Mouse (Mus musculus) retina, embryonic 14.5 days (tissue): Measurements from ENCODE around the gene Fam168b.

Source experiments
- DNase-seq: peaks from one replicate; pipeline ENCODE4 v3.0.0-alpha.2; 2015; ENCODE audit warnings: low spot score

The Fam168b gene

DNA sequence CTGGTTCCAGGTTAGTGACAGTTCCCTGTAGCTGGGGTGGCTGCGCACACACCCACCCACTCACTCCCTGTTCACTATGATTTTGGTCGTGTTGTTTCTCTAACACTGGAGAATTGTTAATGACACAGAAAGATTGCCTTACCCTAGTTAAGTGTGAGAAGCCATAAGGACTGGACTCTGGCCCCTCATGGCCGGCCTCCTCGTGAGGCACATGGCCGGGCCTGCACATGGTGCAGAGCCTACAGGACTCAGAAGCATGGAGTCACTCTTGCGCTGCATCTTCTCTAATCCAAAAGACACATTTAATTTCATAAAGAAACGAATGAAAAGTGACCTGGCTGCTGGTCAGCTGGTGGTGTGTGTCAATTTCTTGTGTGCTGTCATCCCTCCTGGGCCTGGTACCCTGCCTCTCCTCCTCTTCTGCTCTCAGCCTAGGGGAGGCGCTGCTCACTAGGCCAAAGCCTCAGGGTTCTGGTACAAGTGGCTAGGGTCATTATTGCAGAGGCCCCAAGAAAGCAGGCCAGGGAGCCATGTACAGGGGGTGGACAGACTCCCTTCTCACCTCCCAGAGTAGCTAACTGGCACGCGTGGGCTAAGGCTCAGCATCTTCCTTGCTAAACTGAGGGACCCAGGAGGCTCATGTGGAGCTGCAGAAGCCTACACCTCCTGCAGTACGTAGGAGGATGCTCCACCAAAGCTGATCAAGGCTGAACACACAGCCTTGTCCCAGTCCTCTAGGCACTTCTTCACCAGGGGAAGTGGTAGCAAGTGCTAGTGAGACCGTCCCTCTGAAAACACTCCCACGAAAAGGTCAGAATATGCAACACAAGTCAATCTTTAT, 30.2 kb downstream of the Fam168b start:
- no peak for DNase-seq

DNA sequence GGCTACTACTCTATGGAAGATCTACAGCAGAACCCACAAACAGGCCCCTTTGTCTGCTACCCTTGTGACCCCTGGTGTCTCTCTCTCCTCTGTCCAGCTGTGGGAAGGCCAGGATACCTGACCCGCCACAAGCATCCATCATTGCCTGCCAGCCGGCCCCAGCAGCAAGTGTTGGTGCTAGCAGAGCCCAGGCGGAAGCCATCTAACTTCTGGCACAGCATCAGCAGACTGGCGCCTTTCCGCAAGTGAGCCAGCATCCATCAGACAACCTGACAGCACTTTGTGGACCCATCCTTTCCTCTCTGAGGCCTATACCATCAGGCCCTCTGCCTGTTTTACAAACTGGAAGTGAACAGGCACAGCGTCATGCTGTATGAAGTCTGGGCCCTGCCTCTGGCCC, 31.3 kb downstream of the Fam168b start:
- DNase-seq: no peak

DNA sequence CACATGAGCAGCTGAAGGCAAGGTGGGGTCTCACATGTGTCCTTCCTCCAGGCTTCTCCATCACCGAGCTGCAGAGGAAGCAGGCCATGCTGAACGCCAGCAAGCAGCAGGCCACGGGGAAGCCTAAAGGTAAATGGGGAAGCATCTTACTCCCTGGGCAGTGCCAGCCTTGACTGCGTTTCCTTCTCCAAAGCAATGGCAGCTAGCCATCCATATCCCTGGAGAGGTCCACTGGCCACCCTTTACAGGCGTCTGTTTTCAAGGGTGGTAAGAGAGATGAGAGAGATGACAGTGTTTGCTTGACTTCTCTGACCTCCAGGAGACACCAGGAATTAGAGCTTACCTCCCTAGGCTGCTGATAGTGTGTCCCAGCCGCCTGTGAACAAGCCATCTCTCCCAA, 31.8 kb downstream of the Fam168b start:
- no peak for DNase-seq

DNA sequence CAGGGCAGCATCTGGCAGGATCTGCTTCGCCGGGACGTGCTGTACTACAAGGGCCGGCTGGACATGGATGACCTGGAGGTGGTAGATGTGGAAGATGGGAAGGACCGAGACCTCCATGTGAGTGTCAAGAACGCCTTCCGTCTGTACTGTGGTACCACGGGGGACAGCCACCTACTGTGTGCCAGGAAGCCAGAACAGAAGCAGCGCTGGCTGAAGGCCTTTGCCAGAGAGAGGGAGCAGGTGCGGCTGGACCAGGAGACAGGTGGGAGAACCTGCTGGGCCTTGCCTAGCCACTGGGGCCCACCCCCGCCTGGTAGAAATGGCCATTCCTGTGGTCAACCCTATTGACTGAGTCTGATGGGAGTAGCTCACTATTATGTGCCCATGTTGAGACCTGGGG, 32.6 kb downstream of the Fam168b start:
- no peak for DNase-seq

DNA sequence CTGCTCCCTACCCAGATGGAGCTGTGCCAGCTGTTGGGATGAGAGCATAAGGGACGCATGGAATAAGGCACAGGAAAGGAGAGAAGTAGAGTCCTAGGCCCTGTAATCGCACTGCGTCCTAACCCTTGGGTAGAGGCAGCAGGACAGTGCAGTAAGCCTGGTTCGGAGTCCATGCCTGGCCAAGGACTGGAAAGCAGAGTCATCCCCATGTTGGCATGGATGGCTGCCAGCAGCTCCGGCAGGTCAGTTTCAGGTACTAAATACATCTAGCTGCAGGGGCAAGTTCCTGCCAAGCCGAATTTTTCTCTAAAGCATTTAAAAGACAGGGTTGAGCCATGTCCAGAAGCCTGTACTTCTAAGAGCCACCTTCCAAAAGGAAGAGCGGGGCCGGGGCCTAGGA, 34.4 kb downstream of the Fam168b start:
- no peak for DNase-seq

DNA sequence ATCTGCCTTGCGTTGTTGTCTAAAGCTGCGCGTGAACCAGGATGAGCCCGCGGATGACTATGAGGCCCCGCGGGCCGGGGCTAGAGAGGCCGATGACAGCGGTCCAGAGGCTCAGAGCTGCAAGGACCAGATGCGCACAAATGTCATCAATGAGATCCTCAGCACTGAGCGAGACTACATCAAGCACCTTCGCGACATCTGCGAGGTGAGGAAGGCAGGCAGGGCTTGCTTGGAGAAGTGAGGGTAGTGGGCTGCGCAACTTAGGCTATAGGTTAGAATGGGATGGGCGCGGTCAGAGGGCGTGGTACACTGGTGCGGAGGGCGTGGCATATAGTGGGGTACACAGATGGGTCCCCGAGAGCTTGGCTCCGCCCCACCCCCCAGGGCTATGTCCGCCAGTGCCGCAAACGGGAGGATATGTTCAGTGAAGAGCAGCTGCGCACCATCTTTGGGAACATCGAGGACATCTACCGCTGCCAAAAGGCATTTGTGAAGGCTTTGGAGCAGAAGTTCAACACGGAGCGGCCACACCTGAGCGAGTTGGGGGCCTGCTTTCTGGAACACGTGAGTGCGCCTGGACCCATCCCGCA, 36.8 kb downstream of the Fam168b start:
- no peak for DNase-seq

DNA sequence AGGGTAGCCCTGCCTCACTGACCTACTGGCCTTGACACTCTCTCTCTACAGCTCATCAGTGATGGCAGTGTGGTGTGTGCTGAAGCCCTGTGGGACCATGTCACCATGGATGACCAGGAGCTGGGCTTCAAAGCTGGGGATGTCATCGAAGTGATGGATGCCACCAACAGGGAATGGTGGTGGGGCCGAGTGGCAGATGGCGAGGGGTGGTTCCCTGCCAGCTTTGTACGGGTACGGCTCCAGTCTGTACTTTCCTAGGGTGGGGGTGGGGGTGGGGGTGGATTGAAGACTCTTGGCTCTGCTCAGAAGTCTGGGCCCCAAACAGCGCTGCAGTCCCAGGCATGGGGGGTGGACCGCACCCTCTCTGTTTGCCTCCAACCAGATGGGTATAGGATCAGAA, 38.0 kb downstream of the Fam168b start:
- DNase-seq: no peak

DNA sequence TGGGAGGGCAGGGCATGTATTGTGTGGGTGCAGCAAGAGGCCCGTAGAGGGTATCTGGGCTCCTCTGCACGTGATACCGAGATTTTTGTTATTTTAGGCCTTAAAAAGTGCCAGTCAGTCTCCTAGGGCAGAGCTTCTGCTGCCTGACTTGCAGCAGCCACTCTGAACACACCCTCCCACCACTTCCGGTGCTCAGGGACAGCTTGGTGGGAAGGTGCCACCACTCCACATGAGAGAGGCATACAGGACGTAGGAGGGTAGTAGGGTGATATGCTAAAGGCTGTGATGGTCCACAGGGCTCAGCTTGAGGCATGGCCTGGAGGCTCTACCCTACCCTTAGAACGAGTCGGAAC, 40.6 kb downstream of the Fam168b start:
- DNase-seq: no peak

DNA sequence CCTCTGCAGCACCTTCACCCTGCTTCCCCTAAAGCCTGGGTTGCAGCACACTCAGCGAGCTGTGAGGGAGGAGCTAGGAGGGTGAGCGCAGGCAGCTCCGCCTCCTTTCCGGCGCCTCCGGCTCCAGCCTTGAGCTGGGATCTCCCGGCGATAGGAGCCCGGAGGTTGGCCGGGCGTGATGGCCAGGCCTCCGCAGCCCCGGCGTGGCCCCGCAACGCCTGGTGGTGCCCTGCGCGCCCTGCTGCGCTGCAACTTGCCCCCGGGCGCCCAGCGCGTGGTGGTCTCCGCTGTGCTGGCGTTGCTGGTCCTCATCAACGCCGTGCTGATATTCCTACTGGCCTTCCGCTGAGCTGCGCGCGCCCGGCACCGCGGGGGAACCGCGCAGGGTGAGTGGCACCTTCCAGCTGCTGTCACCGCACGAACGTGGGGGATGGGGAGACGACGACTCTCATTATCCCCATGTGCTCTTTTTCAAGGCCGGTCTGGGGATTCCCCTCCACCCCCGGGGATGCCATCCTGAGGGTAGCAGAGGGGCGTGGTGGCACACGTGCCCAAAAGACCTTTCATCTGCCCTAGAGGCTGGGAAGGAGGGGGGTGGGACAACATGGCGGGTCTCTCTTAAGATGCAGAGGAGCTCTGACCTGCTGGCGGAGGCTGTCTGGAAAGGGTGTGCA, 41.1 kb downstream of the Fam168b start:
- DNase-seq: peak; percentile 75

DNA sequence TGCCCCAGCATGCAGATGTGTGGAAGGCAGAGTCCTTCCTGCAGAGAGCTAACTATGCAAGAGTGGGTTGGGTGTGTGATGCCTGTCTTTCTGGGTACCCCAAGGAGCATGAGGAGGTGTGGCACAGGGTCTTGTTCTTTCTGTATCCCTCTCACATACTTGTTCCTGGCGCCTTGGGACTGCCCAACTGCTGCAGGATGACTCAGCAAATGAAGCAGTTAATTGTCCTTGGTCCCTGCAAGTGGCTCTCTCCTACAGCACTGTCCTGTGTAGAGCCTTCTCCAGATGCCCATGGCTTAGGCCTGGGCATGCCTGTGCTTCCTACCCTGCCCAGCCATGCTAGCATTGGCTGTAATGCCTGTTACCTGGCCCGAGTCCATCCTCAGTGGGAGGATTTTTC, 43.7 kb downstream of the Fam168b start:
- DNase-seq: no peak

DNA sequence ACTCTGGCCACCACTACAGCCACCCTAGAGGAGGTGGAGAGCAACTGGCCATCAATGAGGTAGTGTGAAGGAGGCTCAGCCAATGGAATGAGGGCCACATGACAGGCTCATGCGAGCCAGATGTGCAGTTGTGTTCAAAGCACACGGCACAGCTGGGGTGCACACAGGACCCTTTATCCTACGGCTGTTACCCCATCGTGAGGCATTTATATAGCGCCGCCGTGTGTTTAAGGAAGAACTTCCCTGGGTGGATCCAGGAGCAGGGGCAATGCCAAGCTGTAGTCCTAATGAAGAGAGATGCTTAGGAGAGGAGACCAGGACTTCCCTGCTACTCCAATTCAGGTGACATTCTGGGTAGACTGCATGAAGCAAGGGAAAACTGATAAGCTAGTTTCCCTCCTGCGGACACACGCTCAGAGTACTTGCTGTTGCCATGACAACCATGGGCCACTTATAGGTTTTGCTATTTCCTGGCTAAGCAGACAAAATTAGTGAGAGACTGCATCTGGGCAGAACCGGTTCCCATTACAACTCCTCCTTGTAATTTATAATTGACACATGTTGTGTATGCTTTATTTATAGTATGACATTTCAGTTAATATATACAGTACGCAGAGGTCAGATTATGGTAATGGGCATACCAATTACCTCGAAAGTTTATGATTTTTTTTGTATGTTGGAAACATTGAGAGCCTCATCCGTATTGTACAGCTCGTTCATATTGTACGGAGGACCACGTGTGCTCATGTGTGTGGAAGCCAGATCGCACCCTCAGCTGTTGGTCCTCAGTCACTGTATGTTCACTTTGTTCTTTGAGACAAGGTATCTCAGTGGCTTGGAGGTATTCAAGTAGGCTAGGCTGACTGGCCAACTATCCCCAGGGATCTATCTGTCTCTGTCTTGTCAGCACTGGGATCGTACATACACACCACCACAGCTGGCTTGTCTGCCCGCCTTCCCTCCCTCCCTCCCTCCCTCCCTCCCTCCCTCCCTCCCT, 49.3 kb downstream of the Fam168b start:
- DNase-seq: no peak

DNA sequence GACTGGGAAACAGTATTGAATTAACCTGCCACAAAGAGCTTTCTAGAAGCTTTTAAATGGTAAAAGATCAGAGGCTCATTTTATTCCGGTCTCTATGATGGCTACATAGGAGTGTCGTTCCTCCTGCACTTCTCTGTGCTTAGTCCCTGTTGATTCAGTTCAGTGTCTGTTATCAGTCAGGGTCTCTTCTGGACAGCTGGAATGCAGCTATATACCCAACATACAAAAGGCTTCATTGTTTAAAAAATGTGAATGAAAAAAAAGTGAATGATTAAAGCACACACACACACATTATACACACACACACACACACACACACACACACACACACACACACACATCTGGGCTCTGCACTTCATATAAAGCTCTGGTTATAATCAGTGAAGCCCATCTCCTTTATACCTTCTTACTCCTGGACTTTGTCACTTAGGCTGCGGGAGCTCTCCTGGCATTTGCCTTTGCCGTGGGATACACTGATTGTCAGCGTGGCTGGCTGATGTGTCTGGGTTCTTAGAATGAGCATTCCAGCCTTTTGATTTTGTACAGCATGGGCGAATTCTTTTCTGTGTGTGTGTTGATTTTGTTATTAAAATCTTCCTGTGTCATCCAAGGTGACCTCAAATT, 59.2 kb downstream of the Fam168b start:
- DNase-seq: no peak

DNA sequence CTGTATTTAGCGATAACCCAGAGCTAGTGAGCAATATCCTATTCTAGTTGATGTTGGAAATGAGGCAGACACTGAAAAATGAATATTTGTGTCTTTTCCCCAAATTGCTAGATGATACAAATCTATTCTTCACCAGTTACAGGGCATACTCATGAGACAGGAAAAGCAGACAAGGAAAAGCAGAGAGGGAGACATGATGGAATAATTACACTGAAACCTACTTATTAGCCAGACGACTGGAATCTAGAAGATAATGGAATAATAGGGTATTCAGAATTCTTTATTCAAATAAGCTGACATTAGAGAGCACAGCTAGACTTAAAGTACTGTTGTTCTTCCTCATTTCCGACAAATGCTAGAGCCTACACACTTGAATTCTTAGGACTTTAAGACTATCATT, 67.0 kb downstream of the Fam168b start:
- no peak for DNase-seq

DNA sequence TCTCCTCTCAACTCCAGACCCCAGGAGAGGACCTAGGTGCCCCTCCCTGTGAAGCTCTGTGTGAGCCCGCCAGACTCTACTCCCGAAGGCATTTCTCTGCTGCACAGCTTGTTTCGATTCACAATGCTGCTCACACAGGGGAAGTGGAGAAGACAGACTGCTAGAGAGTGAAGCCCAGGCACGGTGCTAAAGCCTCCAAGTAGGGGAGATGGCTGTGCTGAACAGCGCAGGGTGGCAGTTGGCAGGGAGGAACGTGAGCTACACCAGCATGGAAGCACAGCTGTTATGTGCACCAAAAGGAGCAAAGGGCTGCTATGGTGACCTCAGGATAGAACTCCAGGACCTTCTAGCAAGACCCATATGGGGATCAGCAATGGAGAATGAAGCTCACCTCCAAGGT, 74.0 kb downstream of the Fam168b start:
- DNase-seq: no peak

DNA sequence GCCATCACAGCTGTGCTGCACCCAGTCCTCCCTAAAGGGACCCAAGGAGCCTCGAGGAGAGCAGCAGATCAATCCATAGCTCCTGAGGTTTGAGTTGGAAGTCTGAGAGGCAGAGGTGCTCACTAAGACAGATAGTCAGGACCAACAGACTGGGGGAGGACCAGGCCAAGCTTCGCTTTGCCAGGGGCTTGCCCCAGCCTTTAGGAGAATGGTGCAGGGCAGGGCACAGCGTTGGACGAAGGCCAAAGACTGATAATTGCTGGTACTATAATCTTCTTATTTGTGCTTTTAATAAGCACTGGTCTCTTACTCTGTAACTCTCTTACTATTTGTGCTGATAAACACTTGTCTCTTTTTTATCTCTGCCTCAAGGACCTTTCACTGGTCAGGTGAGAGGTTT, 75.0 kb downstream of the Fam168b start:
- no peak for DNase-seq

DNA sequence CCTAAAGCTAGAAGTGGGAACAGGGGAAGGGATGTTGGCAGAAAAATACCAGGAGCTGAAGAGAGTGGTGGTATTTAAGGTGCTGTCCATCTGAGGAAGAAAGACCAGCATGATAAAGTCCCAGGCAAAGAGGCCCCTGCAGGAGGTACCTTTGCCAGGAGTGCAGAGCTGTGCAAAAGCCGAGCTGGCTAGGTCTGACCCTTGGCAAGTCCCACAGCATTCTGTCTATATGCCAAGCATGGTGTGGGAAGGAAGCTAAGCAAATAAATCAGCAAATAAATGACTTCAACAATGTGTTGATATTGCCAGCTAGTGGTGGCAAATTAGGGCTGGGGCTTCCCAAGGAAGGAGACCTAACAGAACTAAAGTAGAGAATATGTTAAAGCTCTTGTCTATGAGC, 76.0 kb downstream of the Fam168b start:
- no peak for DNase-seq
